Mouse (Mus musculus) CH12.LX (cell line): ENCODE measurements around the gene Rbpms2.

ENCODE experiments used
- E2F4 ChIP-seq: IDR thresholded peaks from 2 replicates; pipeline ENCODE4 v1.6.1; 2011; ENCODE audit warnings: low read depth, low read length, improper control_type of control experiment; ENCODE audit not compliant: insufficient replicate concordance
- MYC ChIP-seq: IDR thresholded peaks from 2 replicates; pipeline ENCODE4 v1.6.1; 2011; ENCODE audit warnings: low read depth, mild to moderate bottlenecking, improper control_type of control experiment, low read length
- NELFE ChIP-seq: IDR thresholded peaks from 2 replicates; pipeline ENCODE4 v1.6.1; 2011; ENCODE audit warnings: low read depth, low read length, improper control_type of control experiment

DNA sequence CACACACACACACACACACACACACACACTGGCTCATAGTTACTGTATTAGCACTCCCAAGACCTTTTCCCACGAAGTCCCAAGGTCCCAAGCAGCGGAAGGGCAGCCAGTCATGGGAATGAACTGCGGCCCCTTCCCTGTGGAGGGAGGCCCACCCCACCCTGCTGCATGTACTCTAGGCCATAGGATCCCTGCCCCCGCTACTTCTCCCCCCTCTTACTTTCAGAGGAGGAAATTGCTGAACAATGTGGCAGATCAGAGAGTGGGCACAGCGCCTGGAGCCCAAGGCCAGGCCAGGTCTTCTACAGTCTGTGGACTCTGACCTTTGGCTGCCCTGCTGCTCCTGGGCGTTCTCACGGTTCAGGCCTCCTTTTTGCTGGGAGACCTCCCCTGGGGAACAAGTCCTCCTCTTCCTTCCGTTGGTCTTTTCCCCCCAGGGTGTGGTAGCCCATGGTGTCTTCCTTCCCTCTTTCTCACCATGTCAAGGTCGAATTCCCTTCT is 42.0 kb downstream of the Rbpms2 start:
- no peak for TF ChIP-seq MYC
- TF ChIP-seq NELFE, result no peak
- TF ChIP-seq E2F4, result no peak
